Mouse (Mus musculus) fat pad, adult 2 months (tissue): ENCODE results near the gene Zbtb8a.
"Not testable (repeated sequence)": the region's sequence is repeated elsewhere in the genome, so short reads cannot be mapped to it uniquely, and the experiment has no call there.

Source experiments
- DNase-seq: peaks from one replicate; pipeline ENCODE4 v3.0.0-alpha.2; 2011; ENCODE audit warnings: low read depth, low spot score; ENCODE audit errors: extremely low read depth

Zbtb8a gene

DNA sequence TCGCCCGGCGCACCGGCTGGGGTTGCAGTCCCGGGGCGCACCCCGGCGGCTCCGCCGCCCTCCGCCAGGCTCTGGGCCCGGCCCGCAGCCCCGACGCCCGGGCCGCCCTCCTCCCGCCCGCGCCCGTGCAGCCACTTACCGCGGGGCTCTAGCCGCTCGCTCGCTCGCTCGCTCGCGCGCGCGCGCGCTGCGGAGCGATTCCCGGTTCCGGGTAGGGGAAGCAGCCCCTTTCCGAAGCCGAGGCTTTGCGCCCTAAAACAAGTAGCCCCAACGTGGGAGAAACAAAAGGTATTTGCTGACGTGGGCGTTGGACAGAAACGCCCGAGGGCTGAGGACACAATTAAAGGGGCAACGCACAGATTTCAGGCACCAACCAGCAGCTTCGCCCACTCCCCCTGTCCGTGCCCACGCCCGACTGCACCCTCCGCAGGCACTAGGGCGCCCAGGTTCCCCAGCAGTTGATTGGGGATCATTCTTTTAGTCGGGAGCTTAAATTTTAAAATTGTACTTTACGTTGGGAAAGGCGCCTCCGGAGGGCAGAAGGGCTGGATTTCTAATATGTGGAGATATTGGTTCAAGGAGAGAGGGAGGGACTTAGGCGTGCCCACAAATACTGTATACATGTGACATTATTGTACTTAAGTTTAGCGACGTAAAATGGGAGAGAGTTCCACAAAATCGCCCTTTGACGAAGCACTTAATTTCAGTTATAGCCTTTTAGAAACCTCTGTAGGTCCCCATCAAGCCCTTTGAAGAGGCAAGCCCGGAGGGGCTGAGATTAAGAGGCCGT lies at the start of gene Zbtb8a:
Zbtb8a (minus strand) TSS at position 516 of the 790 bp plus-strand sequence.
- no peak for DNase-seq

DNA sequence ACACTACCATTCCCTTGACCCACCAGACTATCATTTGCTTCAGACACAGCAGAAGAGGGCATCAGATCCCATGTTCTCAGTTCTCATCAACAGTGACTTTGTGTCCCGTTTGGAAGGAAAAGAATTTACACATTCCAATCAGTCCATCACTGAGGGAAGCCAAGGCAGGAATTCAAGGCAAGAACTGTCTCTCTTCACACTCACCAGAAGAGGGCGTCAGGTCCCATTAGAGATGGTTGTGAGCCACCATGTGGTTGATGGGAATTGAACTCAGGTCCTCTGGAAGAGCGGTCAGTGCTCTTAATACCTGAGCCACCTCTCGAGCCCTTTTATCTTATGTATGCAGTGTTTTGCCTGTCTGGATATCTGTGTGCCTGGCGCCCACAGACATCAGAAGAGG lies 40.4 kb upstream of the Zbtb8a start:
- no peak for DNase-seq

DNA sequence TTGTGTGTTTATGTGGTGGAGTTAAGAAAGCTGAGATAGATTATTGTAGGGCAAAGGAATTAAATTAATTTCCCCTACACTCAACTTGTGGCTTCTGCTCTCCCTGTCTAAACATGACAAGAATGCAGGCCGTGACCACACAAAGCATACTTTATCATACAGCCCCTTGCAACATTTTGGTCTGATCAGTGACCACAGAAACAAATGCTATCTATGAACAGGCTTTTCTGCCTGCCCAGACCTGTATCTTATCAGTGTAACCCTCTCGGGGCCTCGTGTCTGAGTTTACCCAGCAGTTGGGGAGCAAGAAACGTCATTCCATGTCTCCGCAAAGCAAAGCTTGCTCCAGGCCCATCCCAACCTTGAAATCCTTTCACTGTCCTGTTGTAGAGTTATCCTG lies 38.6 kb upstream of the Zbtb8a start:
- no peak for DNase-seq

DNA sequence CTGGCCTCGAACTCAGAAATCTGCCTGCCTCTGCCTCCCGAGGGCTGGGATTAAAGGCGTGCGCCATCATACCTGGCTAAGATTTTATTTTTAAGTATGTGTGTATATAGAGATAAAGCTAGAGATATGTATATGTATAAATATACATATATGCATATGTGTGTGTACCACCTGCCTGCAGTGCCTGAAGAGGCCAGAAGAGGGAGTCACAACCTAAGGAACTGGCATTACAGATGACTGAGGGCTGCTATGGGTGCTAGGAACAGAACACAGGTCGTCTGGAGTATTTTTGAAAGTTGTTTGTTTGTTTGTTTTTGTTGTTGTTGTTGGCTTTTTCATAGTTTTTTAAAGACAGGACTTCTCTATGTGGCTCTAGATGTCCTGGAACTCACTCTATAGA lies 38.0 kb upstream of the Zbtb8a start:
- no peak for DNase-seq

DNA sequence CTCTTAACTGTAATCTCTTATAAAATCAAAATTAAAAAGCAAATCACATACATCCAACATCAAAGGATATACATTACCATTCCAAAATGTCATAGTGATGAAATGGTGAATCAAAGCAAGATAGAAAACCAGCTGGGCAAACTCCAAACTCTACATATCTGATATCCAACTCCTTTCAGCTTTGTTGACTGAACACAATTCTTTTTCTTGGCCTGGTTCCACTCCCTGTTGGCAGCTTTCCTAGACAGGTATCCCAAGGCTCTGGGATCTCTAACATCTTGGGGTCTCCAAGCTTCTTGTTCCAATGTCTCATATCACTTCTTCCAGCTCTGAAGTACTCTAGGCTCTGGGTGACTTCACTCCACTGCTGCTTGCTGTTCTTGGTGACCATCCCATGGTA lies 33.1 kb upstream of the Zbtb8a start:
- no peak for DNase-seq

DNA sequence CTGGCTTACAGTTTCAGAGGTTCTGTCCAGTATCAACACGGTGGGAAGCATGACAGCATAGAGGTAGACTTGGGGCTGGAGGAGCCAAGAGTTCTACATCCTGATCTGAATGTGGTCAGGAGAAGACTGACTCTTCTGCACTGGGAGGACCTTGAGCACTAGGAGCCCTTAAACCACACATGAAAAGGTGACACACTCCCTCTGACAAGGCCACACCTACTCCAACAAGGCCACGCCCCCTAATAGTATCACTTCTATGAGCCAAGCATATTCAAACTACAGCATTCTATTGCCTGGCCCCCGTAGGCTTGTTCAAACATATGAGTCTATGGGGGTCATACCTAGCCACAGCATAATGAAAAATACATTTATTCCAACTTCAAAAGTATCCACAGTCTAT lies 32.6 kb upstream of the Zbtb8a start:
- DNase-seq, result not testable (repeated sequence)

DNA sequence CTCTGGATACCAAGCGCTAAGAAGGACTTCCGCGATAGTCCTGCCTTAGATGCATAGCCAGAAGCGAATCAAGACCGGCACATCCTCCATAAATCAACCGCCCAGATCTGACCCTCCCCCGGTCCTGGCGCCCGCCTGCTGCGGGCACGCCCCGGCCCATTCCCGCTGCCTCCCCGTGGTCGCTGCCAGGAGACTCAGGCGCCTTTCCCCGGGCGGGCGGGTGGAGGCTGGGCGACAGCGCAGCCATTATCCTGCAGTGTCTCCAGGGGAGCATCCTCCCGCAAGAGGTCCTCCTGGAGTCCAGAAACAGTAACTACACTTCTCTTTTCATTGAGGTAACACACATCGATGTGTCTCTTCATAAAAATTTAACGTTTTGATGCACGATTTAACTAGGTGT lies 28.5 kb upstream of the Zbtb8a start:
- no peak for DNase-seq

DNA sequence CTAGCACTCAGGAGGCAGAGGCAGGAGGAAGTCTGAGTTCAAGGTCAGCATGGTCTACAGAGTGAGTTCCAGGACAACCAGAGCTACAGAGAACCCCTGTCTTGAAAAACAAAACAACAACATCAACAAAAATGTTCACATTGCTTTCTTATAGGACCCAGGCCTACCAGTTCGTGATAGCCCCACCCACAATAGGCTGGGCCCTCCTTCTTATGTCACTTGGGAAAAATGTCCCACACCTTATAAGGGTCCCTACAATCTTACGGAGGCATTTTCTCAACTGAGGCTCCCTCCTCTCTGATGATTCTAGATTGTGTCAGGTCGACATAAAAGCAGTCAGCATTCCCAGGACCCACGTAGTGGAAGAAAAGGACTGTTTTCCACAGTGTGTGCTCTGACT lies 21.9 kb upstream of the Zbtb8a start:
- no peak for DNase-seq

DNA sequence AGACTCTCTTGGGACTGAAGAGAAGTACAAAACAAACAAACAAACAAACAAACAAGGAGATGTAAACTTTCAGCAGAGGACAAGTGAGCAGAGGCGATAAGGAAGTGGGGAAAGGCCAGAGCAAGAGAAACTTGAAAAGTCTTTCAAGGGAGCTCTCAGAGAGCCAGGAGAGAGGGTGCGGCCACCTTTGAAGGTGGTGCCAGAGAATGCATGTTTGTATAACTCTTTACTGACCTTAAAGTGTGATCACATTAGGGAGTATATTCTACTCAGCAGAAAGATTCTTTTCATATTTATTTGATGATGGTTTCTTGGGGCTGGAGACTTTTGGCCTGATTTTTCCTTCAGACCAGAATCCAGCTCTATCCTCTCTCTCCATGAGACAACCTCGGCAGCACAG lies 19.0 kb upstream of the Zbtb8a start:
- DNase-seq, result no peak

DNA sequence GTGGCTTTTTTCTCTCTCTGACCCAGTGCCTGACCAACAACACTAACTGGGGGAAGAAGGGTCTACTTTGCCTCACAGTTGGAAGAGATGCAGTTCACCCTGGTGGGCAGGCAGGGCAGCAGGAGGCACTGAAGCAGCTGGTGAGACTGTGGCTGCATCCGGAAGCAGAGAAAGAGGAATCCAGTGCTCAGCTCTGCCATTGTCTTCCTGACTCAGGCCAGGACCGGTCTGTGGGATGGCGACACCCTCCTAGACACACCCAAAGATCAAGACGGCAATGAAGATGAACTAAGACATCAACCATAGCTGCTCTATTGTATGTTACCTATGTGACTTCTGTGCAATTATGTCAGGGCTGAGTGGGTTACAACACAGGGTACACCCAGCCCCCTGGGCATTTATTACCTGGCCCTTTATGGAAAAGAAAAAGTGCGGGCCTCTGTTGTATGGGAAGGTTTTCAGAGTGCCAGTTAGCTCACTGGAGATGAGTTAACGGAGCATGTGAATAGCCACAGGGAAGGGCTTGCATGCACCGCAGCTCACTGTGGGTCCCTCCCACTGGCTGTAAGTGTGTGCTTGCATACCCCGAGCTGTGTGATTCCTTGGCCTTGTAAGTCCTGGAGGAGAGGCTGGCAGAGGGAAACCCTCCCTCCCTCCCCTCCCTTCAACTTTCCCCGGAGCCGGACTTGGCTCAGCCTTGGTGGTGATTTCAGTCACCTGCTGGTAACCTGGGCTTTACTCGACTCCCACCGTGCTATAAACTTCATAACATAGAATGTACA lies 16.4 kb upstream of the Zbtb8a start:
- no peak for DNase-seq

DNA sequence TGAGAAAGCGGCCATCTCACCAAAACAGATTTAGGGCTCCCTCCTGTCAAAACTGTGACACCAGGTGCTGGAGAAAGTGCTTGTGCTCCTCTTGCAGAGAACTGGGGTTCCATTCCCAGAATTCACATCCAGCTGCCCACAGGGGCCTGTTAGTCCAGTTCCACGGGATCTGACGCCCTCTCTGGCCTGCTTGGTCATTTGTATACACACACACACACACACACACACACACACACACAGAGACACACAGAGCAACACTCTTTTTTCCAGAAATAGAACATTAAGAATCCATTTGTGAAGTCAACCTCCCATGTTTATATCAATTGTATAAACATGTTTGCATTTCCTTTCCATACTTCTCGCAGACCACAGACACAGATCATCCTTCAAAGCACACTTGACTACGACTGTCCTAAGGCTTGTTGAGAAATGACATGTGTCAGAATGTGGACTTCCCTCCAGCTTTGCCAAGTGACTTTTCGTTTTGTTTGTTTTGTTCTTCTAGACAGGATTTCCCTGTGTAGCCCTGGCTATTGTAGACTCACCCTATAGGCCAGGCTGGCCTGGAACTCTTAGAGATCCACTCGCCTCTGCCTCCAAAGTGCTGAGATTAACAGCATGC lies 13.1 kb upstream of the Zbtb8a start:
- DNase-seq, result no peak

DNA sequence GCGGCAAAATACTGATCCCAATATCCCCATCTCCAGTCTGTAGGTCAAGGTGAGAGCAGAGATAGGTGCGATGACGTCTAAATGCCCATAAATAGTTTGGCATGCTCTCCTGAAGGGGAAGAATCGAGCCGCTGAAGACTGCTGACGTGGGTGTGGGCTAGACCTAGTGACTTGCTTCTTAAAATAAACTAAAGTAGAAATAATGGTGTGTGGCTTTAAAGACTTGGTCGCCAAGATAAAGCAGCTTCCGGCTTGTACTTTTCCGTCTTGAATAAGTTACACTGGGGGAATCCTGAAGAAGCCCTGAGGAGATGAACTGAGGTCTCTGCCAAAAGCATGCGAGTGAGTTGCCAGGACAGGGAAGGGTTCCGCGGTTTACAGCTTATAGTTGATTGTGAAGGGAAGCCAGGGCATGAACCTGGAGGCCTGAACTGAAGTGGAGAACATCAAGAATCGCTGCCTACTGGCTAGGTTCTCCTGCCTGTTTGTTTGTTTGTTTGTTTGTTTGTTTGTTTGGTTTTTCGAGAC lies 12.4 kb upstream of the Zbtb8a start:
- peak; percentile 46 for DNase-seq

DNA sequence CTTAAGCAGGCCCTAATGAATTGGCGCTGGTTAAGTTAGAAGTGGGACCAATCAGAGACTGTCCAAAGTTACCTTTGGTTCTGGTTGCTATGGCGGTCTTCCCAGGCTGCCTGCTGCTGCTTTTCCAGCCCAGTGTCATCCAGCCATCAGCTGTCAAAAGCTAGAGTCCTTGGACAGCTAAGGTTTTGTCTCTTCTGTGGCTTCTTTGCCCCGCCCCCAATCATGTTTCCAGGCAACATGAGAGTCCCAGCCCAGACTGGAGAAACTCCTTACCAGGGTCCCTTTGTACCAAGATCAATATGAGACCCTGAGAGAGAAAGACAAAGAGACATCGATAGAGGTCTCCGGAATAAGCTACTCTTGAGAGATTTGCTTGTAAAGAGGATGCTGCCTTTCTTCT lies 10.5 kb upstream of the Zbtb8a start:
- no peak for DNase-seq

DNA sequence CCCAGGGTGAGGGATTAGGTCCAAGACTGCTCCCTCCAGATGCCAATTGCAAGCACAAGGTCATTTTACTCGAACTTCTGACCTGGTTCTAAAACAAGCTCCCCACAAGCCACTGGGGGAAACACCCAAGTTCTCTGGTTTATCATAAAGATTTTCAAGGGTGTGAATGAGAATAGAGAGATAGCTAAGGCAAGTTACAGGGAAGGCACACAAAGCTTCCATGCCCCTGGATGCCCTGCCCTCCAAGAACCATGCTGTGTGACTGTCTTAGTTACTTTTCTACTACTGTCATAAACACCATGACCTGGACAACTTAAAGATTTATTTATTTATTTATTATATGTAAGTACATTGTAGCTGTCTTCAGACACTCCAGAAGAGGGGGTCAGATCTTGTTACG lies 9.1 kb upstream of the Zbtb8a start:
- no peak for DNase-seq

DNA sequence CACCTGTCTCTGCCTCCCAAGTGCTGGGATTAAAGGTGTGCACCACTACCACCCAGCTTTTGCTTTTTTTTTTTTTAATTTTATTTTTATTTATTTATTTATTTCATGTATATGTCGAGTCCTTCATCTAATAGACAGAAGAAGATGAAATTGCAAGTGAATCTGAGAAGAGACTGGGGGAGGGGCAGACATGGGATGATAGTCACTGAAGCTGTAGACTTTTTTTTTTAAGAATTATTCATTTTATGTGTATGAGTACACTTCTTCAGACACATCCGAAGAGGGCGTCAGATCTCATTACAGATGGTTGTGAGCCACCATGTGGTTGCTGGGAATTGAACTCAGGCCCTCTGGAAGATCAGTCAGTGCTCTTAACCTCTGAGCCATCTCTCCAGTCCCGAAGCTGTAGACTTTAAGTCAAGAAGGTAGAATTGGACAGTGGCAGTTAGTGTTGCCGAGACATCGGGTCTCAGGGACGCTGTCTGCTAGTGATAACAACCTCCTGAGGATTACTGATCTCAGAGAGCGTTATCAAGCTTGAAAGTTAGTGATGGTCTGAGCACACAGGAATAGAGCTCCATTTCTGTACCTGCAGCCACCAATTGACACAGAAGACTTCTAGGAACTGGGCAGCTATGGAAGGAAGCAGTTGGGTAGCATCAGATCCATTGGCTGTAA lies 8.5 kb upstream of the Zbtb8a start:
- no peak for DNase-seq

DNA sequence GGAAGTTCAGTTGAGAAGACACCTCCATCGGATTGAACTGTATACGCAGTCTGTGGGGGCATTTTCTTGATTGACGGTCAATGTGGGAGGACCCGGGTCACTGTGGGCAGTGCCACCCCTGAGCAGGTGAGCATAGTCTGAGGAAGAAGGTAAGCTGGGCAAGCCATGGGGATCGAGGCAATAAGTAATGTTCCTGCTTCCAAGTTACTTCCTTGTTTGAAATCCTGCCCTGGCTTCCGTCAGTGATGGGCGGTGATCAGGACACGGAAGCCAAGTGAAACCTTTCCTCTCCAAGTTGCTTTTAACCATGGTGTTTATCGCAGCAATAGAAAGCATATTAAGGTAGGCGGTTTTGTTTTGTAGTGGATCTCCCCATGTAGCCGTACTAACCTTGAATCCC lies 7.8 kb upstream of the Zbtb8a start:
- DNase-seq, result no peak

DNA sequence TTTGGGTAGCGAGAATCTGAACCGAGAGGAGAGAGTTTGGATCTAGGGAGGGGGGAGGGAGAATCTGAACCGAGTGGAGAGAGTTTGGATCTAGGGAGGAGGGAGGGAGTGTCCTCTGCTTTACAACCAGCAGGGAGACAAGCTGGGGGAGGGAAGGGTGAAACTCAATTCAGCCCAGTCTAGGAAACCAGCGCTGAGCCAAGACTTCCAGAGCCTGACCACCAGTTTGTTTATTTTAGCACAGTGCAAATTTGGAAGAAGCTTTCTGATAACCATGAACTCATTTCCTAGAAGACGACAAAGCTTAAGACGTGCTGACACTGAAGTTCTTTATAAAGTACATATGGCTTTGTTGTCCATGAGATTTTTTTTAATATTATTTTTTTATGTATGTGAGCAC lies 6.5 kb upstream of the Zbtb8a start:
- no peak for DNase-seq

DNA sequence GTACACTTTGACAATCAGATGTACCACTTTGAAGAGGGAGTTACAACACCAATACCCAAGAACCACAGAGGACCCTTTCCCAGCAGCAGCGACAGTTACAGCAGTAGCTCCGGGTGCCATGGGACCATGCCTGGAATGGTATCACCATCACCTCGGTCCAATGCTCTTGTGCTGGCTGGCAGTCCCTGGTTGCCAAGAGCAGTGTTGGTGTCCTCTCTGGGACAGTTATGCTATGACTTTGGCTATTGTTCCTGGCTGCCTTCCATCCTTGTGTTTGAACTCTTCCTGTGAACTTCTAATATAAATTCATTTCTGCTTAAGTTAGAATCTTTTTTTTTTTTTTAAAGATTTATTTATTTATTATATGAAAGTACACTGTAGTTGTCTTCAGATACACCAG lies 5.7 kb upstream of the Zbtb8a start:
- DNase-seq, result no peak

DNA sequence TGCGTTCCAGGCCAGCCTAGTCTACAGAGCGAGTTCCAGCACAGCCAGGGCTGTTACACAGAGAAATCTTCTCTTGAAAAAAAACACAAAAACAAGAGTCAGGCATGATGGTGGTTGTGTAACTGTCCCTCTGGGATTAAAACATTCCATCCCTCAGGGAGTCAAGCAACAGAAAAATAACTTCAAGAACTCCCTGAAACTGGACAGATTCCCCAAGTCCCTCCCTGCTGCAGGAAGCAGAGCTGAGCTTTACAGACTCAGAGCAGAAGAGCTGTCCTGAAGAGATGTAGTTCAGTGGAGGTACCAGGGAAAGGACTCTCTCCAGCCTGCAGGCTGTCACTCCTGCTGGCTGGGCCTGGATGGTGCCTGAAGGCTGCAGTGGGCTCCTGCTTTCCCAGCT lies 4.6 kb upstream of the Zbtb8a start:
- DNase-seq, result no peak

DNA sequence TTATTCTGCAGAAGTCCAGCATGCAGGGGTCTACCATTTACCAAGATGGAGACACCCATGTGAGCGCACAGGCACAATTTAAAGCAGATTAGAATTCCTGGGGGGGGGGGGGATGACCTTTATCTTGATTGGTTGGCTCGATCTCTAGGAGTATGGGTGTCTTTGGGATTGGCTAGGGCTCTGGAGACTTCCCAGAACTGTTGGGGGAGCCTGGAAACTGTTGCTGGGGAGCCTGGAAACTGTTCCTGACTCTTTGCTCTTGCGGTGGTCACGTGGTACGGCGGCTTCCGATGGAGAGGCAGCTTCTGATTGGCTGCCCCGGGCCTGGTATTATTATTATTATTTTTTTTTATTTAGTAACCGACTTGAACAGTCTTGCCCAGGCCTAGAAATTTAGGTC lies 4.1 kb upstream of the Zbtb8a start:
- no peak for DNase-seq

DNA sequence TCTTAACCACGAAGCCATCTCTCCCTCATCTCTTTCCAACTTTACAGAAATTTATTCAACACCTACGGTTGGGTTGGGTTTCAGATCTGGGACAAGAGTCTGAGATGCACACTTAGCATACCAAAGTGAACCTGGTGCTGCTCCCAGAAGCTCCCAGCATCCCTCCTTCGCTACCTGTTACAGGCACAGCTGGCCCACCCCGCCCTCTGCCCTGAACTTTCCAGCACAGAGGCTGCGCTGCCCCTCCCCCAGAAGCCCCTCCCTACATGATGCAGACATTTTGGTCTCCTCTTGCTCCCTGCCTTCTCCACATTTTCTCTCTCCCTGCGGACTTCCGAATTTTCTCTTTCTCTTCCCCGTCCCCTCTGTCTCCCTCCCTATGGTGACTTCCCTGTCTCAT lies 3.2 kb upstream of the Zbtb8a start:
- no peak for DNase-seq
